Mouse (Mus musculus): ENCODE results near the gene Extl1. TPM values are rescaled to one million over a fixed set of nuclear protein-coding genes. Genes with fewer than 3 reads are reported as not detected.
A peak's percentile ranks its signal among the peaks of the same experiment; 100 is the strongest.

The Extl1 gene
- total RNA-seq, 1 experiment from 2014 or later = 2.1 TPM

DNA sequence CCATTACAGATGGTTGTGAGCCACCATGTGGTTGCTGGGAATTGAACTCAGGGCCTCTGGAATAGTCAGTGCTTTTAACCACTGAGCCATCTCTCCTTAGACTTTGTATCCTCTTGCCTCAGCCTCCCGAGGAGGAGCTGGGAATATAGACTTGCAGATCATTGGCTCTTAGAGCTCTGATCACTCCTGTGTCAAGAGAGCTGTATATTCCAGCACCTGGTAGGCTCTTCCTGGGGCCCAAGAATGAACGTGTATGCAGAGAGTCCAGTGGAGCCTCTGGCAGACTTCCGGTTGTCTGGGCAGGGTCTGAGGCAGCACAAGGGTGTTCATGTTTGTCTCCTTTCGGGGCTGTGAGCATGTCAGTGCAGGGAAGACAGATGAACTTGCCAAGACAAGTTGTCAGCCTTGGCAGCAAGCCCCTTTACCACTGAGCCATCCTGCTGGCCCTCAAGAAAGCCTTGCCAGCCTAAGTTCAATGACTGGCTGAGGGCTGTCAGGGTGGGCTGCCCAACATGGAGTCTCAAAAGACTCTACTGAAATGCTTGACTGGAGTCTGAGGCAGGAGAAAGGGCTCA lies 69.5 kb downstream of the Extl1 start:
- DNase-seq = no peak

DNA sequence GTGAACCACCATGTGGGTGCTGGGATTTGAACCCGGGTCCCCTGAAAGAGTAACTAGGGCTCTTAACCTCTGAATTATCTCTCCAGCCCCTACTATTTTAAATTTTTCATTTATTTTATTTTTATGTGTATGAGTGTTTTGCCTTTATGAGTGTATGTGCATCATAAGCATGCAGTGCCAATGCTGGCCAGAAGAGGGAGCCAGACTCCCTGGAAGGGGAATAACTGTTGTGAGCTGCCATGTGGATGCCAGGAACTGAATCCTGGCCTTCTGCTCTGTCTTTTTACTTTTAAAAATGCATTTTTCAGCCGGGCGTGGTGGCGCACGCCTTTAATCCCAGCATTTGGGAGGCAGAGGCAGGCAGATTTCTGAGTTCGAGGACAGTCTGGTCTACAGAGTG lies 70.7 kb downstream of the Extl1 start:
- DNase-seq = no peak

DNA sequence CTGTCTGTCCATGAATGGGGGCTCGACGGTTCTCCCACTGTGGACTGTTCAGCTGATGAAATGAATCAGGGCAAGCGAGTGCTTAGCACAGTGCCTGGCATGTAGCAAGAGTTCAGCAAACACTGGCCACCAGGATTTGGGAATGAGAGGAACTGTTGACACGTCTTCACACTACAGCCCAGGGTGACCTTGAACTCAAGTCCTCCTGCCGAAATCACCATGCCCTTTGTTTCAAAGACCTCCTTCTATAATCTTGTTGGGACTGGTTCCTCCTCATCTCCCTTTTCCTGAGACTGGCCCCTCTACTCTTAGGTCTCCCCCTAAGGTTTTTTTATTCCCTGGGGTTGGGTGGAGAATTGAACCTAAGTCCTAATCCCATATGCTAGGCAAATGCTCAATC lies 71.3 kb downstream of the Extl1 start:
- no peak for DNase-seq

DNA sequence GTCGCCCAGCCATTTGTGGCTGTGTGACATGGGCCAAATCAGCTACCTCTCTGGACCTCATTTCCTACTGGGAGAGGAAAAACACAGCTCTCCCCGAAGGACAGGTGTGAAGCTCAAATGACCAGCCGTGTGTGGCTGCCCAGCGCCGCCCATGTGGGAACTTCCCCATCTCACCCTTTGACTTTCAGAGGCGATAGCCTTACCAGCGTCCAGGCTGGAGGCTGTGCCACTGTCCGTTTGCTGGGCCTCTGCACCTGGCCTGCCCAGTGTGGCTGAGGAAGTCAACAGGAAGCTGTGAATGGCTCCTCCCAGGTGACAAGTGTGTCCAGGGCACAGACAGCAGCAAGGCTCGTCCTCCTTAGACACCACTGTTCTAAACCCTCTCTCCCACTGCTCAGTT lies 71.9 kb downstream of the Extl1 start:
- no peak for DNase-seq

DNA sequence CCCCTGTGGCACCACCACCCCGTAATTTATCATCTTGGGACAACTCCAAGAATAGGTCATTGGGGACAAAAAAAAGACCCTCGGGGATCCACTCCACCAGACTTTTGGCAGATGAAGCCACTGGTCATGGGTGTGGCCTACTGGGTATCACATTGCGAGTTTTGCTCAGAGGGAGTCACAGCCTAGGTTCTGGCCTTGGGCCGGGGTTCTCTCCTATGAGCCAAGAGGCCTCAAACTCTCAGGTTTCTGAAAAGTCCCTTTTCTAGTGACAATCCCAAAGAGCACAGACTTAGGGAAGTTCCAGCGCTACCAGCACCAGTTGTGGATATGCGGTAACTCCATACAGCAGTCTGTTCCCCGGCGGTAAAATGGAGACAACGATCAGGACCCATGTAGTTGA lies 73.0 kb downstream of the Extl1 start:
- DNase-seq = no peak

DNA sequence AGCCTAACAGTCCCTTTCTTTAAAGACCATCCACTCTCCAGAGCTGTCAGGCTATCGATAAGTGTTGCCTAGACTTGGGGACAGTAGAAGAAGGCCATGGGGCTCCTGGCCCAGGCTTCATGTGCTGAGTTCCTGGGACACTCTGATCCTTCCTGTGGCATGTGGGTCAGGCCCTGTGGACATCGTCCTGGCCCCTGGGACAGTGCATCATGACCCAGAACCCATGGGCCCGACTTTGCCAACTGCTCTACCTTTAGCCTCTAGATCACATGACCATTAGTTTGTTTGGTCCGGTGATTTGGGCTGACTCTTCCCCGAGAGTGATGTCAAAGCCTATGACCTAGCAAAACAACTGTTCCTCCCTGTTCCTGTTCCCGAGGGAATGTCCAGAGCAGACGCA lies 73.5 kb downstream of the Extl1 start:
- no peak for DNase-seq

DNA sequence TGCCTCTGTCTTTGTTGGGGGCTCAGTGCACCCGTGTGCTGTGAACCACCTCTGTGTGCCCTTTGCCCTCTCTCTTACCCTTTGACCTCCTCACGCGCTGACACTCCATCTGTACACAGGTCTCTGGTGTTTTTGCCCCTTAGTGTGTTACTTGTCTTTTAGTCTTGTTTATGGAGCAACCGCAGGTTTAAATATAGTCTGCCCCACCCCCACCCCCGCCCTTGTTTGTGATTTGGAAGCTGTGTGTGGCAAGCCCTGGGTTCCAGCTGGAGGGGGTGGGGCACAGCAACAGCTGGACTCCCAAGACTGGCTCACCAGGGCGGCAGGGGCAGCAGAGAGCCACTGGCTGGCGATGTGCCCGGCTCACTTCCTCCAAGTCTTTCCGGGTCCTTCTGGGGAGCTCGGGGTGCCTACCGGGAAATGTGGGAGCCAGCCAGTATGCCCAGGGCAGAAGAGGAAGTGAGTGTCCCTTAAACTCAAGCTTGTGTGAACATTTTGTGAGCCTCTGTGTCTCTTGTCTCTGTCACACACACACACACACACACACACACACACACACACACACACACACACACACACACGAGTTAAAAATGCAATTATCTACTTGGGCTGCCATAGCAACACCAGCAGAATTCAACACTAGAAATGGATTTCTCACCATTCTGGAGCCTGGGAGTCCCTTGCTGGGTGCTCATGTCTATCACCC lies 76.1 kb downstream of the Extl1 start:
- DNase-seq = peak; percentile 72

DNA sequence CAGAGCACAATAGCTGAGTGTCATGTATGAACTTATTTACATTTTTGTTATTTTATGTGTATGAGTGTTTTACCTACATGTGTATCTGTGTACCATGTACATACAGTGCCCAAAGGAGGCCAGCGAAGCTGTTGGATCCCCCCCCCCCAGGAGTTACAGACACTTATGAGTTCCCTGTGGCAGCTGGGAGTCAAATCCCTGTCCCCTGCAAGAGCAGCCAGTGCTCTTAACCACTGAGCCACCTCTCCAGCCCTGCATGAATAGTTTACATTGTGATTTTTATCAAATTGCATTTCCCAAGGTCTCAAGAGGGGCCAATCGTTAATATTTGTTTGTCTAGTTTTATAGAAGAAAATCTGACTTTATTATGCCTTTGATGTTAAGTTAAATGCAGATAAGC lies 76.7 kb downstream of the Extl1 start:
- no peak for DNase-seq

Other genes with a start within 250 kb of the Extl1 start
- gene Cep85, start 196.7 kb downstream of the Extl1 start, total RNA-seq (2021) = 15.7 and 19.2 TPM in 2 replicates
- gene Gm7534, start 180.8 kb downstream of the Extl1 start, total RNA-seq (2021) = not detected in 2 replicates
- gene Catsper4, start 156.5 kb downstream of the Extl1 start, total RNA-seq (2021) = not detected in 2 replicates
- gene Cnksr1, start 145.5 kb downstream of the Extl1 start, total RNA-seq (2021) = 0.49 TPM in 1 of 2 replicates, not detected in the other
- not detected in 2 replicates for gene E130218I03Rik, start 140.2 kb downstream of the Extl1 start, total RNA-seq (2021)
- gene Zfp593, start 138.3 kb downstream of the Extl1 start, total RNA-seq (2021) = 8.8 and 10.3 TPM in 2 replicates
- gene Gm30191, start 136.9 kb downstream of the Extl1 start, total RNA-seq (2021) = not detected in 2 replicates
- gene Grrp1, start 129.7 kb downstream of the Extl1 start, total RNA-seq (2021) = 6.2 and 8.3 TPM in 2 replicates
- 19.7 and 20.2 TPM in 2 replicates for gene Pdik1l, start 96.0 kb downstream of the Extl1 start, total RNA-seq (2021)
- gene Trim63, start 68.7 kb downstream of the Extl1 start, total RNA-seq (2021) = not detected in 2 replicates
- gene Slc30a2, start 40.7 kb downstream of the Extl1 start, total RNA-seq (2021) = 21.1 and 21.5 TPM in 2 replicates
- gene Pafah2, start 12.5 kb upstream of the Extl1 start, total RNA-seq (2021) = 7.9 and 9.1 TPM in 2 replicates
- 75.6 and 87.4 TPM in 2 replicates for gene Stmn1, start 84.5 kb upstream of the Extl1 start, total RNA-seq (2021)
- gene Paqr7, start 112.8 kb upstream of the Extl1 start, total RNA-seq (2021) = 39.9 and 63.1 TPM in 2 replicates
- 3.4 and 4.4 TPM in 2 replicates for gene Aunip, start 127.1 kb upstream of the Extl1 start, total RNA-seq (2021)
- gene Mtfr1l, start 151.5 kb upstream of the Extl1 start, total RNA-seq (2021) = 118 and 130 TPM in 2 replicates
- 30.5 and 35.2 TPM in 2 replicates for gene Selenon, start 168.3 kb upstream of the Extl1 start, total RNA-seq (2021)

Data from adrenal gland, postnatal 25 days (tissue).